Mouse (Mus musculus): ENCODE data around the gene Opn1sw. TPM values are rescaled to one million over a fixed set of nuclear protein-coding genes. Genes with fewer than 3 reads are reported as not detected.

Opn1sw gene
- total RNA-seq (2014; rRNA removed) (2.2 TPM in 1 of 2 replicates, not detected in the other), polyA plus RNA-seq (2015; fragmentation: Nextera tagmentation; extraction: Ambion mirVana) (0.44 and 0.63 TPM in 2 replicates)

- Histone ChIP-seq H3K9ac (replicated peaks; ENCODE audit: low read length) (no peak within 1 kb of the TSS), H3K4me3 (ENCODE audit: low read length) (no peak within 1 kb of the TSS), H3K4me2 (ENCODE audit: low read depth, low read length) (peak within 1 kb of the TSS; percentile 37; the same call in 1 of the 2 replicates), H3K4me1 (ENCODE audit: insufficient read depth, low read length) (no peaks in the 10 kb centered on the region), H3K27me3 (ENCODE audit: insufficient read depth, low read length) (no peaks in the 10 kb centered on the region), H3K9me3 (ENCODE audit: low read length) (no peaks in the 10 kb centered on the region), H3K36me3 (ENCODE audit: insufficient read depth, low read length) (no peaks in the 10 kb centered on the region), H3K27ac (no peak within 1 kb of the TSS)
- peak; percentile 4 for DNase-seq (ENCODE audit: low spot score)
- peak; percentile 52 for ATAC-seq
- no peak for TF ChIP-seq CTCF (IDR thresholded peaks at IDR 0.05; ENCODE audit: low read depth)
- 3% methylated on average over 12 of the region's 12 CpGs for WGBS
Observed at GRCm38 (mm10) chr6:29388052-29388518, at the start of gene Opn1sw. TSS of gene Opn1sw (minus strand) at chr6:29388468.

DNA sequence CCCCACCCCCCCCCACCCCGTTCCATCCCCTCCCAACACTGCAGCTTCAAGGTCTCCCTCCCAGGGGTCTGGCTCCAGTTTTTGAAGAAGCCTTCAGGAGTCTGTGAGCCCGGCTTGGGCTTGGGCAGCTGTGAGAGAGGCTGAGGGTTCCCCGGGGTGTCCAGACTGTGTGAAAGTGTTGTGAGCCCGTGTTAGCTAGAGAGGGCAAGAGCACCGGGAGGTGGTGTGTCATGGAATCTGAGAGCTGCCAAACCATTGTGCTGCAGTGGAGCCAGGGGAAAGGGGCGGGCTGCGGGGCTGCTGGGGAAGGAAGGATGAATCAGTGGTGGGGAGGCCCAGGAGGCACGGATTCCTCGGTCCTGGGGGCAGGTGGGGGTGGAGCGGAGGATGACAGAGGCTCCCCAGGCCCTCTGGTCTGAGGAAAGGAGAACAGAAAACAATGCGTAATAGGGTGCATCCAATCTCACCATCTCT lies 48.2 kb upstream of the Opn1sw start:
- no peak for TF ChIP-seq CTCF (IDR thresholded peaks at IDR 0.05; ENCODE audit: low read depth)
- no peak overlapping the region for H3K4me3 ChIP-seq (ENCODE audit: low read length)
- peaks cover 13% of the 10 kb centered on the region for H3K27me3 ChIP-seq (ENCODE audit: insufficient read depth, low read length)
- peak overlapping the region; percentile 64; the same call in 1 of the 2 replicates for H3K27ac ChIP-seq
- ATAC-seq (peak; percentile 47), DNase-seq (ENCODE audit: low spot score) (peak; percentile 57)
- H3K4me1 ChIP-seq (ENCODE audit: insufficient read depth, low read length) = peaks cover 16% of the 10 kb centered on the region; the same call in 1 of the 2 replicates
- no peaks in the 10 kb centered on the region for H3K9me3 ChIP-seq (ENCODE audit: low read length)
- 0 out of 2 replicates have a peak overlapping the region, but pooled peaks have one; percentile 17 for H3K9ac ChIP-seq (replicated peaks; ENCODE audit: low read length)
- peak overlapping the region; percentile 60; the same call in 1 of the 2 replicates for H3K4me2 ChIP-seq (ENCODE audit: low read depth, low read length)
- 7% methylated on average over 11 of the region's 11 CpGs for WGBS
- no peaks in the 10 kb centered on the region for H3K36me3 ChIP-seq (ENCODE audit: insufficient read depth, low read length)

- peak overlapping the region; percentile 64; the same call in 1 of the 2 replicates for H3K27ac ChIP-seq
- no peak overlapping the region for H3K9ac ChIP-seq (replicated peaks; ENCODE audit: low read length)
- TF ChIP-seq CTCF (IDR thresholded peaks at IDR 0.05; ENCODE audit: low read depth) = no peak
- H3K4me1 ChIP-seq (ENCODE audit: insufficient read depth, low read length) = peaks cover 16% of the 10 kb centered on the region; the same call in 1 of the 2 replicates
- no peak overlapping the region for H3K4me3 ChIP-seq (ENCODE audit: low read length)
- ATAC-seq = peak; percentile 52
- no peaks in the 10 kb centered on the region for H3K36me3 ChIP-seq (ENCODE audit: insufficient read depth, low read length)
- peak overlapping the region; percentile 60 for H3K4me2 ChIP-seq (ENCODE audit: low read depth, low read length)
- H3K9me3 ChIP-seq (ENCODE audit: low read length) = no peaks in the 10 kb centered on the region
- H3K27me3 ChIP-seq (ENCODE audit: insufficient read depth, low read length) = peaks cover 13% of the 10 kb centered on the region
- WGBS = 16% methylated on average over 6 of the region's 6 CpGs
- DNase-seq (ENCODE audit: low spot score) = peak; percentile 61
Observed at GRCm38 (mm10) chr6:29435940-29436451, 47.7 kb upstream of the Opn1sw start.

DNA sequence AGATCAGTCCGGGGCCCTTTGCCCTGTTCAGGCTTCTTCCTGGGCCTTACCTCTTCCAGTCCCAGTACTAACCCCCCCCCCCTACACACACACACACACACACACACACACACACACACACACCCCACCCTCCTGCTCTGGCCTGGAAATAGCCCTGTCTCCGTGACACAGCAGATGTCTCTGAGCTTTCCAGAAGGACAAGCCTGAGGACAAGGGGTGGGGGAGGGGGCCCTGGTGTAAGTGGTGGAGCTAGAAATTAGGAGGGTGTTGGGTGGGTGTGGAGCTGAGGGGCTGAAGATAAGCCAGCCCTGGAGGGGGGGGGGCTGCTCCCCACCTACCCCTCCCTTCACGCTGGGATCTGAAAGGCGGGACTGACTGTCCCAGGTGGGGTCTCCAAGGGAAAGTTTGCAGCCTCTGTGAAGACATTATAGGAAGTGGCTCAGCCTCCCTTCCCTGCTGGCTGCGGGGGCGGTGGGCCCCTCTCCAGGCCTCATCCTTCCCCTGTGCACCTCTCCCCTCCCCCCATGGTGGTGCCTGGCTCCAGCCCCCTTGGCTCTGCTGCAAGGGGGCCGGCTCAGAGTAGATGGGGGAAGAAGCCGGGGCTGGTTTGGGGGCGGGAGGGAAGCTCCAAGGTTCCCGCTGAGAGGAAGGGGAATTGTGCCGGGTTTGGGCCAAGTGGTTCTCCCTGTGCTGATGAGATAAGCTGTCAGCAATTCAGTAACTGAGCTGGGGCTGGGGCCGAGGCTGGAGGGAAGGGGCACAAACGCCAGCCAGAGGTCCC lies 46.8 kb upstream of the Opn1sw start:
- Histone ChIP-seq H3K4me1 (ENCODE audit: insufficient read depth, low read length) (peaks cover 16% of the 10 kb centered on the region; the same call in 1 of the 2 replicates), H3K9ac (replicated peaks; ENCODE audit: low read length) (no peak overlapping the region), H3K4me3 (ENCODE audit: low read length) (0 out of 2 replicates have a peak overlapping the region, but pooled peaks have one; percentile 3), H3K36me3 (ENCODE audit: insufficient read depth, low read length) (no peaks in the 10 kb centered on the region), H3K9me3 (ENCODE audit: low read length) (no peaks in the 10 kb centered on the region), H3K27ac (peak overlapping the region; percentile 64; the same call in 1 of the 2 replicates), H3K4me2 (ENCODE audit: low read depth, low read length) (peak overlapping the region; percentile 60), H3K27me3 (ENCODE audit: insufficient read depth, low read length) (peaks cover 13% of the 10 kb centered on the region)
- ATAC-seq (peak; percentile 58), DNase-seq (ENCODE audit: low spot score) (peak; percentile 69)
- TF ChIP-seq CTCF (IDR thresholded peaks at IDR 0.05; ENCODE audit: low read depth) = no peak
- WGBS = 9% methylated on average over 10 of the region's 13 CpGs

- H3K9me3 ChIP-seq (ENCODE audit: low read length) = no peaks in the 10 kb centered on the region
- H3K4me3 ChIP-seq (ENCODE audit: low read length) = peak overlapping the region; percentile 36
- WGBS = 9% methylated on average over 27 of the region's 27 CpGs
- peak overlapping the region; percentile 60 for H3K4me2 ChIP-seq (ENCODE audit: low read depth, low read length)
- H3K27me3 ChIP-seq (ENCODE audit: insufficient read depth, low read length) = peaks cover 13% of the 10 kb centered on the region
- no peak for TF ChIP-seq CTCF (IDR thresholded peaks at IDR 0.05; ENCODE audit: low read depth)
- ATAC-seq (no peak), DNase-seq (ENCODE audit: low spot score) (peak; percentile 23)
- H3K27ac ChIP-seq = peak overlapping the region; percentile 32; the same call in 1 of the 2 replicates
- no peaks in the 10 kb centered on the region for H3K36me3 ChIP-seq (ENCODE audit: insufficient read depth, low read length)
- H3K4me1 ChIP-seq (ENCODE audit: insufficient read depth, low read length) = peaks cover 16% of the 10 kb centered on the region; the same call in 1 of the 2 replicates
- 0 out of 2 replicates have a peak overlapping the region, but pooled peaks have one; percentile 38 for H3K9ac ChIP-seq (replicated peaks; ENCODE audit: low read length)
Observed at GRCm38 (mm10) chr6:29433804-29434795, 45.8 kb upstream of the Opn1sw start.

Measured in hindbrain, postnatal 0 days (tissue).